Mouse (Mus musculus) forebrain, embryonic 14.5 days (tissue): ENCODE measurements around the gene Iqschfp. TPM values are rescaled to one million over a fixed set of nuclear protein-coding genes. Genes with fewer than 3 reads are reported as not detected.

ENCODE experiments used
- ATAC-seq: fragments of 200-750 bp; cut with Nextera tagmentation; 2 replicates; pipeline ENCODE4 v1.8.0; 2017; ENCODE audit warnings: mild to moderate bottlenecking, moderate library complexity
- DNase-seq: peaks from one replicate; pipeline ENCODE4 v3.0.0-alpha.2; 2015; ENCODE audit warnings: low spot score
- H3K27ac ChIP-seq: fragments of 300-500 bp; sonication (generic); 2 replicates; pipeline ENCODE4 v1.5.1; 2014; ENCODE audit warnings: low read depth, mild to moderate bottlenecking, control low read depth, low read length, moderate library complexity
- H3K27me3 ChIP-seq: fragments of 300-500 bp; sonication (generic); replicated peaks from 2 replicates; pipeline ENCODE4 v1.6.1; 2014; ENCODE audit warnings: low read length, control low read depth, mixed read lengths; ENCODE audit not compliant: control insufficient read depth, insufficient read depth
- H3K36me3 ChIP-seq: fragments of 300-500 bp; sonication (generic); 2 replicates; pipeline ENCODE4 v1.6.1; 2014; ENCODE audit warnings: low read length, control low read depth; ENCODE audit not compliant: control insufficient read depth, insufficient read depth
- H3K4me1 ChIP-seq: fragments of 300-500 bp; sonication (generic); 2 replicates; pipeline ENCODE4 v1.6.1; 2014; ENCODE audit warnings: antibody characterized with exemption, low read length, control low read depth; ENCODE audit not compliant: control insufficient read depth, insufficient read depth
- H3K4me2 ChIP-seq: fragments of 300-500 bp; sonication (generic); 2 replicates; pipeline ENCODE4 v1.6.1; 2014; ENCODE audit warnings: mild to moderate bottlenecking, control low read depth, low read length
- H3K4me3 ChIP-seq: fragments of 300-500 bp; sonication (generic); 2 replicates; pipeline ENCODE4 v1.5.1; 2014; ENCODE audit warnings: low read depth, low read length, control low read depth
- H3K9ac ChIP-seq: fragments of 300-500 bp; sonication (generic); 2 replicates; pipeline ENCODE4 v1.6.1; 2014; ENCODE audit warnings: mild to moderate bottlenecking, low read length, control low read depth, moderate library complexity
- H3K9me3 ChIP-seq: fragments of 300-500 bp; sonication (generic); replicated peaks from 2 replicates; pipeline ENCODE4 v1.6.1; 2016; ENCODE audit warnings: low read length, control low read depth, mixed read lengths; ENCODE audit not compliant: control insufficient read depth
- WGBS: fragments of 180-500 bp; shearing (Covaris S2); extraction: QIAGEN DNeasy Blood & Tissue Kit; methylation state at CpG from one replicate; pipeline ENCODE4 v1.1.7; 2014; 5-methylcytosine and 5-hydroxymethylcytosine counted together
- polyA plus RNA-seq: library from polyadenylated mRNA; unstranded; fragments of >200 nt; fragmentation: Nextera tagmentation; extraction: Ambion mirVana; gene quantifications from 2 replicates; pipeline ENCODE4 v1.2.1, GENCODE M21; 2014

The Iqschfp gene
- polyA plus RNA-seq, 1 experiment from 2014 or later = 2.8 TPM

DNA sequence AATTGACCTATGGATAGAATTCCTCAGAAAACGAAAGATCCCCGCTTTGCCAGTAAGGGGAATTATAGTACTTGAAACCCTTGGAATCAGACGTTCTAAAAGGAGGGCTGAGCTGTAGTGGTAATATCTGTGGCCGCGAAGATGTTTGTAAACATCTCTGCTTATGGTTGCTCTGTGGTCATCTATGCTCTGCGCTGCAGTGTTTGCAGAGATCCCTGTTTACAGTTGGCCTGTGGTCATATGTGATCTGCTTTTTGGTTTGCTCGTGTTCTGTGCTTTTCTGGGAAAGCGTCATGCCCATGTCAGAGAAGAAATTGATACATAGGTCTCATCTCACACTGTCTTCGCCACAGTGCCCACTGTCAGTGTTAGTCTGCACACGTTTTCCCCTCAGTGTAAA, 700.5 kb downstream of the Iqschfp start:
- Histone ChIP-seq H3K9ac (no peak overlapping the region), H3K27ac (no peak overlapping the region), H3K4me1 (peaks cover 12% of the 10 kb centered on the region; the same call in 1 of the 2 replicates), H3K4me2 (no peak overlapping the region), H3K27me3 (no peaks in the 10 kb centered on the region), H3K36me3 (0 out of 2 replicates have a peak, but pooled peaks cover 3% of the 10 kb centered on the region), H3K4me3 (no peak overlapping the region), H3K9me3 (no peaks in the 10 kb centered on the region; the same call in 1 of the 2 replicates)
- DNase-seq = no peak
- ATAC-seq = no peak
- WGBS = 86% methylated on average over 10 of the region's 10 CpGs

GRCm38 (mm10) chr3:68593073-68593867, 701.2 kb downstream of the Iqschfp start:
- H3K27ac ChIP-seq = no peak overlapping the region
- no peak for DNase-seq
- no peak overlapping the region for H3K9ac ChIP-seq
- H3K4me2 ChIP-seq = no peak overlapping the region
- H3K4me3 ChIP-seq = no peak overlapping the region
- H3K36me3 ChIP-seq = 0 out of 2 replicates have a peak, but pooled peaks cover 3% of the 10 kb centered on the region
- 70% methylated on average over 12 of the region's 12 CpGs for WGBS
- no peaks in the 10 kb centered on the region; the same call in 1 of the 2 replicates for H3K9me3 ChIP-seq
- no peak for ATAC-seq
- H3K4me1 ChIP-seq = peaks cover 7% of the 10 kb centered on the region; the same call in 1 of the 2 replicates
- H3K27me3 ChIP-seq = no peaks in the 10 kb centered on the region

DNA sequence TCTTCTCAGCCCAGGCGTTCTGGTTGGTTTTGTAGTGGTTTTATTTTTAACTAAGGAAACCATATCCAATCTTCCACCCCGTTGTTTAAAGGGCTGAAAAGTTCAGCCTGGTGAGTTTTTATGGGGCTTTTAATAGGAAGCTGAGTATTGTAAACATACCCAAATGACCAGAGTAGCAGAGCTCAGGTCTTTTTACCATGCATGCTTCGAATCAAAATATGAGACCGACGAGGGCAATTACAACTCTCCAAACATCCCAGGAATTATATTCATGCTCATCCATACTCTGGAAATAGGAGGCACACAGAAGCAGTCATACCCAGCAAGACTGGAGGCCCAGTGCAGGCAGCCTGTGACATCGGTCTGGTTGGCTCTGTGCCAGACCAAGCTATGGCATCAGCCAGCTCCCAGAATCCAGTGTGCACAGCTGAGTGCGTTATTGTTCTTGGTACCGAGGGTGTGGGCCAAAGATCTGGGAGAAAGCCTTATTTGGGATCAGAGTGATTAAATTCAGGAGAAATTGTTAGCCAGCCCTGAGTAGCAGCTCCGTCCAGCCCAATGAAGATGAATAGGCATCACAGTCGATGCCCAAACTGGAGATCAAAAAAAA, 703.4 kb downstream of the Iqschfp start:
- H3K4me3 ChIP-seq = no peak overlapping the region
- ATAC-seq (peak; percentile 62; the same call in 1 of the 2 replicates), DNase-seq (peak; percentile 58)
- H3K36me3 ChIP-seq = 0 out of 2 replicates have a peak, but pooled peaks cover 3% of the 10 kb centered on the region
- peaks cover 7% of the 10 kb centered on the region; the same call in 1 of the 2 replicates for H3K4me1 ChIP-seq
- no peak overlapping the region for H3K4me2 ChIP-seq
- H3K27me3 ChIP-seq = no peaks in the 10 kb centered on the region
- 53% methylated on average over 10 of the region's 10 CpGs for WGBS
- H3K9me3 ChIP-seq = no peaks in the 10 kb centered on the region; the same call in 1 of the 2 replicates
- no peak overlapping the region for H3K27ac ChIP-seq
- no peak overlapping the region for H3K9ac ChIP-seq

- no peak for ATAC-seq
Measured at GRCm38 (mm10) chr3:68596938-68597337, 704.9 kb downstream of the Iqschfp start.

GRCm38 (mm10) chr3:68602891-68603290, 710.9 kb downstream of the Iqschfp start:
- H3K4me3 ChIP-seq = no peak overlapping the region
- H3K4me1 ChIP-seq = peaks cover 6% of the 10 kb centered on the region; the same call in 1 of the 2 replicates
- H3K27me3 ChIP-seq = no peaks in the 10 kb centered on the region
- no peaks in the 10 kb centered on the region for H3K9me3 ChIP-seq
- no peak overlapping the region for H3K27ac ChIP-seq
- ATAC-seq (no peak), DNase-seq (no peak)
- H3K9ac ChIP-seq = no peak overlapping the region
- 0 out of 2 replicates have a peak, but pooled peaks cover 3% of the 10 kb centered on the region for H3K36me3 ChIP-seq
- WGBS = 95% methylated on average over 9 of the region's 9 CpGs
- no peak overlapping the region for H3K4me2 ChIP-seq

More at GRCm38 (mm10) chr3:68596938-68597337, 704.9 kb downstream of the Iqschfp start:
- Histone ChIP-seq H3K4me2 (no peak overlapping the region), H3K9ac (no peak overlapping the region), H3K4me1 (peaks cover 7% of the 10 kb centered on the region; the same call in 1 of the 2 replicates), H3K36me3 (0 out of 2 replicates have a peak, but pooled peaks cover 3% of the 10 kb centered on the region), H3K27me3 (no peaks in the 10 kb centered on the region), H3K9me3 (no peaks in the 10 kb centered on the region; the same call in 1 of the 2 replicates), H3K4me3 (no peak overlapping the region), H3K27ac (no peak overlapping the region)
- no peak for DNase-seq
- WGBS = 90% methylated on average over 4 of the region's 4 CpGs

GRCm38 (mm10) chr3:68604467-68604866, 712.4 kb downstream of the Iqschfp start:
- peak overlapping the region; percentile 55; the same call in 1 of the 2 replicates for H3K27ac ChIP-seq
- no peak overlapping the region for H3K4me3 ChIP-seq
- H3K4me1 ChIP-seq = peaks cover 6% of the 10 kb centered on the region; the same call in 1 of the 2 replicates
- H3K9ac ChIP-seq = no peak overlapping the region
- no peak for DNase-seq
- no peak overlapping the region for H3K4me2 ChIP-seq
- 0 out of 2 replicates have a peak, but pooled peaks cover 3% of the 10 kb centered on the region for H3K36me3 ChIP-seq
- WGBS = 82% methylated on average over 10 of the region's 10 CpGs
- peak; percentile 28; the same call in 1 of the 2 replicates for ATAC-seq
- H3K27me3 ChIP-seq = no peaks in the 10 kb centered on the region
- H3K9me3 ChIP-seq = no peaks in the 10 kb centered on the region

- peak; percentile 48 for DNase-seq
- Histone ChIP-seq H3K4me3 (no peak overlapping the region), H3K27me3 (no peaks in the 10 kb centered on the region), H3K4me1 (peaks cover 6% of the 10 kb centered on the region; the same call in 1 of the 2 replicates), H3K27ac (no peak overlapping the region), H3K9me3 (no peaks in the 10 kb centered on the region), H3K9ac (no peak overlapping the region), H3K4me2 (no peak overlapping the region), H3K36me3 (0 out of 2 replicates have a peak, but pooled peaks cover 3% of the 10 kb centered on the region)
- 0 out of 2 replicates have a peak, but pooled peaks have one; percentile 28 for ATAC-seq
- 74% methylated on average over 10 of the region's 10 CpGs for WGBS
Measured at GRCm38 (mm10) chr3:68604962-68605361, 712.9 kb downstream of the Iqschfp start.

GRCm38 (mm10) chr3:68605942-68606603, 714.0 kb downstream of the Iqschfp start:
- Histone ChIP-seq H3K36me3 (0 out of 2 replicates have a peak, but pooled peaks cover 3% of the 10 kb centered on the region), H3K4me3 (no peak overlapping the region), H3K4me2 (no peak overlapping the region), H3K9me3 (no peaks in the 10 kb centered on the region), H3K27me3 (no peaks in the 10 kb centered on the region), H3K9ac (no peak overlapping the region), H3K27ac (no peak overlapping the region), H3K4me1 (peaks cover 6% of the 10 kb centered on the region; the same call in 1 of the 2 replicates)
- no peak for ATAC-seq
- no peak for DNase-seq
- 73% methylated on average over 7 of the region's 7 CpGs for WGBS
